Mouse (Mus musculus): ENCODE measurements at regions not wholly inside any gene's neighbourhood (a gene's known extent, or its start where the extent isn't known, plus 50 kb on each side); places are given as distances from the start of the nearest gene placed in this dataset.

DNA sequence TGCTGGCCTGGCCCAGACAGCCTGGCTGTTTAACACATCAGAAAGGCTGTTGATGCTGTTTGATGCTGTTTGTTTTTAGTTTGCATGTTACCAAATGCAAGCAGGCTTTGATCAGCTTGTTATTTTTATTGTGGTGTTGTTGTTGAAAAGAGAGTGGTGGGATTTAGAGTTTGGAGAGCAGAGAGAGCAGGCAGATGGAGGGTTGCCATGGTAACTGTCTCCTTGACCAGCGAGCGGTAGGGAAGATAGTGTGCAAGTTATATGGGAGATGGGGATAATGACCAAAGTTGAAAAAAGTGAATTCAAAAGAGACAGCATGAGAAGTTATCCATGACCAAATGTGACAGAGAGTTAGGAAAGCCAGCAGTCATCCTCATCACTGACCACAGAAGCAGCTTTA lies 83.3 kb downstream of the Cmc2 start:
- no peak for DNase-seq (ENCODE audit: low spot score in 2 of 2)
- intact Hi-C loops (cut with DNase I) = no loop called here

DNA sequence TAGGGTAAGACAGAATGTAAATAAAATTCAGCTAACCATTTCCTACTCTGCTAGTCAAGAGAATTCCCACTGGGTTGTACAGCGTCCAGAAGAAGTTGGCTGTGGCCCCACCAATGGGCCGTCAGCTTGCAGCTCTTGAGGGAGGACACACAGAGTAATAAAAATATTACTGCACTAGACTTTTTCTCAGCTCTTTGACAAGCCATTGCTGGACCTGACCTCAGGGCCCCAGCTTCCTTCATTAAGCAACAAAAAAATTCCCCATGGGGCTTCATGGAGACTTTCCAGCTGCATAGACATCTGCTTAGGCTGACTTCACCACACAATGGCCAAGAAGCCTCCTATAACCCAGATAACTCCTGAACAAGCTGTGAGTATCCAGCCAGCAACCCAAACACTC lies 89.1 kb downstream of the Cmc2 start:
- no peak for DNase-seq (ENCODE audit: low spot score in 2 of 2)
- intact Hi-C loops (cut with DNase I) = no loop called here

DNA sequence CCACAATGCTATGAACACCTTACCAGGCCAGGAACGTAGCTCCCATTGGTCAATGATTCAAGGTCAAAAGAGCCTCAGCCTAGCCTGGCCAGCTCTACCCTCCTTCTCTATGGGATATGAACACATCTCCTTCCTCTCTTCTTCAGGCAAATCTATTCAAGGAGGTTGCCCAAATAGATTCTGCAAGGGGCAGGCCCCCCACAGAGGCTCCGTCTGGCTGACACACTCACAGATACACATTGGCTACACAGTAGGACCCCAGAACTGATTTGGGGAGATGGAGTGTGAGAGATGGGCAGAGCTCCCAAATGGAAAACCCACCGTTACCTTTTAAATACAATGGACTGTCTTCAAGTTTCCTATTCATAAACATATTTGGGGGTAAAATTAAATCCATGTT lies 91.6 kb downstream of the Cmc2 start:
- intact Hi-C loops (cut with DNase I) = no loop called here
- DNase-seq (ENCODE audit: low spot score in 2 of 2) = no peak

DNA sequence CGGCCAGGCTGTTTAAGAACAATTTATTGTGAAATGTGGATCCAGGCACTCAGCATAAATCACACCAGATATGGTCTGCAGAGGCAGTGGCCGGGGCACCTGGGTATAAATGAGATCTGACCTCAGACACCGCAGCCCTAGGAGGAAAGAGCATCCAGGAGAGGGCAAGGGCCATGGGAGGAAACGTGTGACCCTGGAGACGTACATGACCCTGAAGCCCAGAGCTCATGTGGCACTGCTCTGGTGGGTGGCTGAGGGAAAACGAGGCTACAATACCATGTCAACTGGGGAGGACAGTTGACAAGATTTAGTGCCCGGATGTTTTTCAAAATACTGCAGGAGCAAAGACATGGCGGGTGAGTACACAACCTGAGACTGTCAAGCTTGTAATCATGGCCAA lies 93.0 kb downstream of the Cmc2 start:
- DNase-seq (ENCODE audit: low spot score in 2 of 2) = no peak
- intact Hi-C loops (cut with DNase I) = no loop called here

DNA sequence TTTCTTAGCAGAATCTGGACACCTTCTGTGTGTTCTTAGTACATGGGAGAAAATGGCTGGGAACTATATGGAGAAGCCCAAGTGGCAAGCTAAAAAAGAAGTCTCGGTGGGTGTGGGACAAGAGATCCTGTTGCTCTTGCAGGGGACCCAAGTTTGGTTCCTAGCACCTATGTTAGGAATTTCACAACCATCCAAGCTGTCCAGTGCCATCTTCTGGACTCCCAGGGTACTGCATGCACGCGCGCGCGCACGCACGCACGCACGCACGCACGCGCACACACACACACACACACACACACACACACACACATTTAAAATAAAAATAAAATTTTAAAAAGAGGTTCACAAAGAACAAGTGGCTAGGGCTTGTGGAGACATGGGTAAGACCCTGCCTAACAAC lies 94.1 kb downstream of the Cmc2 start:
- intact Hi-C loops (cut with DNase I) = no loop called here
- no peak for DNase-seq (ENCODE audit: low spot score in 2 of 2)

DNA sequence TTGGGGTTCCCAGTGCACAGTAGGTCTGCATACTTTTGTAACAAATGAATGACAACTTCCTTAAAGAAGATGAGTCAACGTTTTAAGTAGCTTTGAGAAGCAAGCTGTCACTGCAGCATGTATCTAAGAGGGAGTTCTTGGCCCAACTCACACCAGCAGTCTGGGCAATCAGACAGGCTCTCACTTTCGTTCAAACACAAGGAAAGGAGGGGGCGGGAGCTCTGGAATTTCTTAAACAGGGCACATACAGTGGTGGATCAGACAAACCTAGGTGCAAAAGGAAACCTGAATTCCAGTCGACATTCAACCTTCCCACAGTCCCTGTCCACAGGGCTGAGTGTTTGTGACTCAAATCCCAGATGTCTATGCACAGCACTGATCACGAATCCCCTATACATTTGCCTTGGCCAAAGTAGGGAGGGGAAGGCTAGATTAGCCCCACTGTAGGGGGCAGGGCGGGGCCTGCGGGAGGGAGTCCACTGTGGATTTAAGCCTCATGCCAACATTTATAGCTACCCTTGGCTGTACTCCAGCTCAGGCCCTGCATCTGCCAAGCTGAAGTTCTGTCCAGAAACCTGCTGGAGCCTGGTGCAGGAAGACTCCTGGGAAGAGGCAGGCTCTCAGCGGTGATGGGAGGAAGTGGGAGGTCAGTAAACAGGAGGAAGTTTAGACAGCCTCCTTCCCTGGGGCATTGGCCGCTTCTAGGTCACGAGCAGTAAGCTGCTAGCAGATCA lies 81.5 kb upstream of the Cdyl2 start:
- intact Hi-C loops (cut with DNase I) = no loop called here
- DNase-seq (ENCODE audit: low spot score in 2 of 2) = peak in 1 of 2 experiments; percentile 19

DNA sequence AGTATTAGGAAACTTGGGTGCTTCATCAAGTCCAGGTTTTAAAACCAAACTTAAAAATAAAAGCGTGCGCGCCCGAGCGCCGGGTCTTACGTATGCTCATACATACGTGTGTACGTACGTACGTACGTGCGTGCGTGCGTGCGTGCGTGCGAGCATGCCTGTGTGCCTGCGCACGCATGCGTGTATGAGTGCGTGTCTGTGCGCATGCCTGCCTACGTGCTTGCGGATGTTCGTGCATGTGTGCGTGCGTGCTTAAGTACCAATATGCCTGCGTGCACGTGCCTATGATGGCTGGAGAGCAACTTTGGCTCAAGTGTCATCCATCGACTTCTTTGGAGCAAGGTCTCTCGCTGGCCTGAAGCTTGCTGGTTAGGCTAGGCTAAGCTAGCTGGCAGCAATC lies 68.5 kb upstream of the Cdyl2 start:
- DNase-seq (ENCODE audit: low spot score in 2 of 2) = peak in 1 of 2 experiments; percentile 37
- intact Hi-C loops (cut with DNase I) = no loop called here

DNA sequence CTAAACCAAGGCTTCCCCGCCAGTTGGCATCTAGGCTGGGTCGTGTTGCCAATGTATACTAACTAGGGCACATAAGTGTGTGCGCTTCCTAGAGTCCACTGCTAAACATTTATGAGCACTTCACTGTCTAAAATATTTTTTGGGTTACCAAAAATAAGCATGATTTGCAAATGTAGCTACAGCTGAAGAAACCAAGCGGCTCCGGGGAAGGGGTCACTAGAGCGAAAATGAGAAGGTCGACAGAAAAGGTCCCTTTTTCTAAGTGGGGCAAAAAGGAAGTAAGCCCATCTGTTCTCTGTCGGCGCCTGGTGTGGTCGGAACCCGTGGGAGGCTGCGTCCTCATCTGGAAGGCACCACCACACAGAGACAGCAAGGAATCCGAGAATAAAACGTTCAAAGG lies 67.8 kb upstream of the Cdyl2 start:
- peak; percentile 10 to 42 for DNase-seq (ENCODE audit: low spot score in 2 of 2)
- intact Hi-C loops (cut with DNase I) = loop anchor here (1.0 kb wide), 1 partner anchor 181 kb away; no protein-coding TSS in a partner anchor

DNA sequence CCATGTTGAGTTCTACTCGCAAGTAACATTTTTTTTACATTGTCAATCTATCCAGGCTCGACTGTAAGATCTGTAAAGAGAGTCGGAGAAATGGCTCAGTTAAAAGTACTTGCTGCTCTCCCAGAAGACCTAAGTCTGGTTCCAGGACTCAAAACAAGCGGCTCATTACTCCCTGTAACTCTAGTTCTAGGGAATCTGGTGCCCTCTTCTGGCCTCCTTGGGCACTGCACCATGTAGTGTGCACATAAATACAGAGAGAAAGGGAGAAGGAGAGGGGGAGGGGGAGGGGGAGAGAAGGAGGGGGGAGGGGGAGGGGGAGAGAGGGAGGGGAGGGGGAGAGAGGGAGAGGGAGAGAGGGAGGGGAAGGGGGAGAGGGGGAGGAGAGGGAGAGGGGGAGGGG lies 66.2 kb upstream of the Cdyl2 start:
- DNase-seq (ENCODE audit: low spot score in 2 of 2) = no peak
- intact Hi-C loops (cut with DNase I) = no loop called here

DNA sequence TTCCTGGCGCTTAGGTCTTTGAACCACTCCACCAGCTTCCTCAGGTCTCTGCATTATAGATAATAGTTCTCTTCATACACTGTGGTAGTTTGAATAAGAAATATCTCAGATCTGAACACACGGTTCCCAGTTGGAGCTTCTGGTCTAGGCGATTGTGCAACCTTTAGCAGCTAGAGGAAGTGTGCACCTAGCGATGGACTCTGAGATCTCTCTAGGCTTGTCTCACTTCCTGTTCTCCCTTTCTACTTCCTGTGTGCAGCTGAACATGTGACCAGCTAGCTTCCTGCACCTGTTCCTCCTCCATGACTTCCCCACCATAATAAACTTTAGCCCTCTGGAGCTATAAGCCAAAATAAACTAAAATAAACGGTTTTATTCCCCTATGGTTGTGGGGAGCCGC lies 62.9 kb upstream of the Cdyl2 start:
- DNase-seq (ENCODE audit: low spot score in 2 of 2) = no peak
- intact Hi-C loops (cut with DNase I) = no loop called here

DNA sequence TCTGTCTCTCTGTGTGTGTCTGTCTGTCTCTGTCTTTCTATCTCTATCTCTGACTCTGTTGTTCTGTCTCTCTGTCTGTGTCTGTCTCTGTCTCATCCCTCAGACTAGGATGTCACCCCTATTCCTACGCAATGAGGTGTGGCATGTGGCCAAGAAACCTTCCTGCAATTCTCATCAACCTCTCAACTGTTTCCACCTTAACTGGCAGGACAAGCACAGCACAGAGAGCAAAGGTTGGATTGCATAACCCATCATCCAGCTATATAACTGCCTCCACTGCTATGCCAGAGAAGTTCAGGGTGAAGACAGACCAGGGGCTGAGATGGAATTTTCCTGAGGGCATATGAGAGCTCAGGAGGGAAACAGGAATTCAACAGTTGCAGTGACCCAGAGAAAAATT lies 60.3 kb upstream of the Cdyl2 start:
- DNase-seq (ENCODE audit: low spot score in 2 of 2) = no peak

DNA sequence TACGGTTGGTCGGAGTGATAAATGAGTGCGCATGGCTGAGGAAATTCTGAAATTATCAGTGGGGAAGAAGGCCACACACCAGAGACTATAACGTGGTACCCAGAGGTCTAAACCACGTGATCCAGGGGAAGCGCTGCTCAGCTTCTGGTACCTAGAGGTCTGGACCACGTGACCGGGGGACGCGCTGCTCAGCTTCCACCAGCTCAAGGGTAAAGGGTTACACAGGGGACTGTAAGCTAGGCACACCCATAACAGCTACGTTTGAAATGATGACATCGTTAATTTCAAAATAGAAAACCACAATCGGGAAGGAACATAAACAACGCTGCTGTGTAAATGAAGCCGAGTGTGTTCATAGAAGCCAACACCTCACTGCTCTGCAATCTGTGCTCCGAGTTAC lies 57.5 kb upstream of the Cdyl2 start:
- DNase-seq (ENCODE audit: low spot score in 2 of 2) = no peak
- intact Hi-C loops (cut with DNase I) = no loop called here

More for the DNA sequence above, 60.3 kb upstream of the Cdyl2 start:
- intact Hi-C loops (cut with DNase I) = no loop called here
